Mouse (Mus musculus) heart, embryonic 11.5 days (tissue): ENCODE measurements around the gene B4galt1. TPM values are rescaled to one million over a fixed set of nuclear protein-coding genes. Genes with fewer than 3 reads are reported as not detected.

Experiments
- ATAC-seq: fragments of 200-750 bp; cut with Nextera tagmentation; replicated peaks from 2 replicates; pipeline ENCODE4 v1.8.0; 2017; ENCODE audit warnings: moderate library complexity; ENCODE audit not compliant: insufficient number of reproducible peaks, low FRiP score, low TSS enrichment
- H3K27ac ChIP-seq: fragments of 300-500 bp; sonication (generic); 2 replicates; pipeline ENCODE4 v1.5.1; 2014; ENCODE audit warnings: mild to moderate bottlenecking, low read depth, low read length
- H3K27me3 ChIP-seq: fragments of 300-500 bp; sonication (generic); 2 replicates; pipeline ENCODE4 v1.6.1; 2014; ENCODE audit warnings: mild to moderate bottlenecking, low read length, mixed read lengths; ENCODE audit not compliant: control insufficient read depth, insufficient read depth
- H3K36me3 ChIP-seq: fragments of 300-500 bp; sonication (generic); 2 replicates; pipeline ENCODE4 v1.6.1; 2014; ENCODE audit warnings: mild to moderate bottlenecking, low read length, moderate library complexity, mixed read lengths; ENCODE audit not compliant: control insufficient read depth, insufficient read depth
- H3K4me1 ChIP-seq: fragments of 300-500 bp; sonication (generic); 2 replicates; pipeline ENCODE4 v1.6.1; 2014; ENCODE audit warnings: low read length; ENCODE audit not compliant: control insufficient read depth, insufficient read depth
- H3K4me2 ChIP-seq: fragments of 300-500 bp; sonication (generic); 2 replicates; pipeline ENCODE4 v1.6.1; 2014; ENCODE audit warnings: mild to moderate bottlenecking, moderate library complexity
- H3K4me3 ChIP-seq: fragments of 300-500 bp; sonication (generic); 2 replicates; pipeline ENCODE4 v1.5.1; 2014; ENCODE audit warnings: low read depth, low read length
- H3K9ac ChIP-seq: fragments of 300-500 bp; sonication (generic); 2 replicates; pipeline ENCODE4 v1.6.1; 2014; ENCODE audit warnings: mild to moderate bottlenecking, low read depth, low read length, moderate library complexity
- H3K9me3 ChIP-seq: fragments of 300-500 bp; sonication (generic); replicated peaks from 2 replicates; pipeline ENCODE4 v1.6.1; 2016; ENCODE audit warnings: low read length; ENCODE audit not compliant: control insufficient read depth
- WGBS: fragments of 180-500 bp; shearing (Covaris S2); extraction: QIAGEN DNeasy Blood & Tissue Kit; methylation state at CpG from one replicate; pipeline ENCODE4 v1.1.7; 2014; ENCODE audit not compliant: insufficient replicate concordance; 5-methylcytosine and 5-hydroxymethylcytosine counted together
- polyA plus RNA-seq: library from polyadenylated mRNA; unstranded; fragments of >200 nt; fragmentation: Nextera tagmentation; extraction: Ambion mirVana; gene quantifications from 2 replicates; pipeline ENCODE4 v1.2.1, GENCODE M21; 2014

B4galt1 gene
- polyA plus RNA-seq, 1 experiment from 2014 or later = 43.9 TPM

DNA sequence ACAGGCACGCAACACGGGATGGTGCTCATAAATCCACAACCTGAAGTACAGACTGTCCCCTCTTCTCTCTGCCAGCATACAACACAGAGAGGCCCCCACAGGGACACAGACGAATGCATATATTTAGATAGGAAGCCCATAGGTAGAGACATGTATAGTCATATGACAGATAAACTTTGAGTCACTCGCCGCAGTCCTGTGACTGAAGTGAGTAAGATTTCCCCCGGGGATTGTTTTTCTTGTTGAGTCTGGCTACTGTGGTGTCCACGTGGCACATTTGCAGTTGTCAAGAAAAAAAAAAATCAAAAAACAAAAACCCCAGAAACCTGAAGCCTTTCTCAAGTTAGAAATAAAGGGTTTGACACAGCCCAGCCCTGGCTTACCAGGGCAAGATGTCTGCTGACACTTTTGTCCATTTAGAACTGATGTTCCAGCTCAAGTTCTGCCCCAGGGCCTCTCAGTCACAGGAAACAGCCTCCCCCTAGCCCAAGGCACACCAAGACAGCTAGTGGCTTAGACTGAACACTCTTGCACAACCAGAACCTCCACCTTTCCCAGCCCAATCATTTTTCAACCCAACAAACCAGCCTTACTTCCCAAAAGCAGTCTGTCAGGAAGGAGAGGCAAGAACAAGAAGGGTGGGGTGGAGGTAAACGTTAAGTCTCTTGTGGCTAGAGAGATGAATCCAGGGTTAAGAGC, 71.9 kb downstream of the B4galt1 start:
- 34% methylated on average over 8 of the region's 8 CpGs for WGBS
- no peak overlapping the region for H3K4me2 ChIP-seq

GRCm38 (mm10) chr4:40781143-40781542, 72.7 kb downstream of the B4galt1 start:
- 5% methylated on average over 3 of the region's 3 CpGs for WGBS
- no peak for ATAC-seq
- Histone ChIP-seq H3K9ac (no peak overlapping the region), H3K4me2 (no peak overlapping the region), H3K4me3 (no peak overlapping the region), H3K9me3 (no peaks in the 10 kb centered on the region), H3K4me1 (peaks cover 6% of the 10 kb centered on the region), H3K27ac (peak overlapping the region; percentile 8; the same call in 1 of the 2 replicates), H3K36me3 (no peaks in the 10 kb centered on the region), H3K27me3 (no peaks in the 10 kb centered on the region)

More for the DNA sequence above, 71.9 kb downstream of the B4galt1 start:
- Histone ChIP-seq H3K4me3 (no peak overlapping the region), H3K27ac (0 out of 2 replicates have a peak overlapping the region, but pooled peaks have one; percentile 47), H3K36me3 (no peaks in the 10 kb centered on the region), H3K9me3 (no peaks in the 10 kb centered on the region), H3K4me1 (peaks cover 6% of the 10 kb centered on the region), H3K27me3 (no peaks in the 10 kb centered on the region), H3K9ac (no peak overlapping the region)
- ATAC-seq = no peak

- no peaks in the 10 kb centered on the region for H3K36me3 ChIP-seq
- H3K9me3 ChIP-seq = no peaks in the 10 kb centered on the region
- 81% methylated on average over 6 of the region's 6 CpGs for WGBS
- no peak overlapping the region for H3K27ac ChIP-seq
- H3K4me1 ChIP-seq = peaks cover 6% of the 10 kb centered on the region
- H3K4me2 ChIP-seq = no peak overlapping the region
- no peaks in the 10 kb centered on the region for H3K27me3 ChIP-seq
- ATAC-seq = no peak
- H3K9ac ChIP-seq = no peak overlapping the region
- no peak overlapping the region for H3K4me3 ChIP-seq
Observed at GRCm38 (mm10) chr4:40778656-40779055, 75.1 kb downstream of the B4galt1 start.

GRCm38 (mm10) chr4:40777116-40777515, 76.7 kb downstream of the B4galt1 start:
- no peaks in the 10 kb centered on the region for H3K36me3 ChIP-seq
- no peak for ATAC-seq
- peaks cover 6% of the 10 kb centered on the region for H3K4me1 ChIP-seq
- H3K9ac ChIP-seq = no peak overlapping the region
- 30% methylated on average over 2 of the region's 2 CpGs for WGBS
- H3K4me3 ChIP-seq = no peak overlapping the region
- no peak overlapping the region for H3K27ac ChIP-seq
- H3K27me3 ChIP-seq = no peaks in the 10 kb centered on the region
- no peak overlapping the region for H3K4me2 ChIP-seq
- H3K9me3 ChIP-seq = no peaks in the 10 kb centered on the region

DNA sequence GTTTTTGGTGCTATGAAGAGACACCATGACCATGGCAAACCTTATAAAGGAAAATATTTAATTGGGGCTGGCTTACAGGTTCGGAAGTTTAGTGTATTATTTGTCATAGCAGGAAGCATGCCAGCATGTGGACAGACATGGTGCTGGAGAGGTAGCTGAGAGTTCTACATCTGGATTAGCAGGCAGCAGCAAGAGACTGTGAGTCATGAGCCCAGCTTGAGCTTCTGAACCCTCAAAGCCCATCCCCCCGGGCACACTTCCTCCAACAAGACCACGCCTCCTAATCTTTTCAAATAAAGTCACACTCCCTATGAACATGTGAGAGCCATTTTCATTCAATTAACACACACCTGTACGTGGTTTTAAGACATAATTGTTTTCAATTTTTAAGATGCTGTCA, 77.4 kb downstream of the B4galt1 start:
- peaks cover 3% of the 10 kb centered on the region for H3K4me1 ChIP-seq
- no peak overlapping the region for H3K4me2 ChIP-seq
- ATAC-seq = no peak
- H3K4me3 ChIP-seq = no peak overlapping the region
- no peaks in the 10 kb centered on the region for H3K27me3 ChIP-seq
- H3K9ac ChIP-seq = no peak overlapping the region
- whole genome bisulfite sequencing = 70% methylated on average over 4 of the region's 4 CpGs
- H3K27ac ChIP-seq = no peak overlapping the region
- H3K36me3 ChIP-seq = no peaks in the 10 kb centered on the region
- H3K9me3 ChIP-seq = no peaks in the 10 kb centered on the region

DNA sequence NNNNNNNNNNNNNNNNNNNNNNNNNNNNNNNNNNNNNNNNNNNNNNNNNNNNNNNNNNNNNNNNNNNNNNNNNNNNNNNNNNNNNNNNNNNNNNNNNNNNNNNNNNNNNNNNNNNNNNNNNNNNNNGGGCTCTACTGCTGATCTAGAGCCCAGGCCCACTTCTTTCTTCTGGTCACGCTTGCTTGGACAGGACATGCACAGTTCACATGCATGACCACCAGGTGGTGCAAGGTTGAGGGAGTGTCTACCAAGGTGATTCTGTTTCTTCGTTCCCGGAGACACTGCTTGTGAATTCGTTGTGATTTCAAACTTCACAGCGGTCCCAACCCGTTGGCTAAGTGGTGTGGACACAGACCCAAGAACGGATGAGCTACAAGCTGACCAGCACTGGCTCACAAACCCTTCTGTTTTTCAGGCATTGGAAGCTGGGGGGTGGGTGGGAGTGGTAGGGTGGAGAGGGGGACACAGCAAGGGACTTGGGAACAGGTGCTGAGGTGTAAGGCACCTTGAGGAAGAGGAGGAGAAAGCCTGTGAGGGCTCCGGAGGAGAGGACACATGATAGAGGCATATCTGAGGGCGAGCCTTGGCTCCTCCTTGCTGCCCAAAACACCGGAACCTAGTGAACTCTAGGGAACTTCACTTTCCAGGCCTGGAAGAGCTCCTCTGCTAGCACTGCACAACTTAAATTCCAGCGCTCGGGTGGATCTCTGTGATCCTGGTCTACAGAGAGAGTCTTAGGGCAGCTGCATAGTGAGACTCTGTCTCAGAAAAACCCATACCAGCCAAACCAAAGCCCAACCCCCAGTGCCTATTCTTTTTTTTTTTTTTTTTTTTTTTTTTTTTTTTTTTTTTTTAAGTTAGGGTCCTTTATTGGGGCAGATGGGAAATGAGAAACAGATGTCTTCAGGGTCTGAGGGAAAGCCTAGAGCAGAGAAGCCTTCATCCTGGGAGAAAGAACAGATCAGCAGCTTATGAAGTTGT, 79.2 kb downstream of the B4galt1 start:
- no peak overlapping the region for H3K27ac ChIP-seq
- no peaks in the 10 kb centered on the region for H3K4me1 ChIP-seq
- H3K4me2 ChIP-seq = peak overlapping the region; percentile 65
- peak; percentile 33; the same call in 1 of the 2 replicates for ATAC-seq
- 14% methylated on average over 12 of the region's 12 CpGs for WGBS
- peak overlapping the region; percentile 54; the same call in 1 of the 2 replicates for H3K9ac ChIP-seq
- H3K9me3 ChIP-seq = no peaks in the 10 kb centered on the region
- H3K27me3 ChIP-seq = no peaks in the 10 kb centered on the region
- peak overlapping the region; percentile 24 for H3K4me3 ChIP-seq
- no peaks in the 10 kb centered on the region for H3K36me3 ChIP-seq

DNA sequence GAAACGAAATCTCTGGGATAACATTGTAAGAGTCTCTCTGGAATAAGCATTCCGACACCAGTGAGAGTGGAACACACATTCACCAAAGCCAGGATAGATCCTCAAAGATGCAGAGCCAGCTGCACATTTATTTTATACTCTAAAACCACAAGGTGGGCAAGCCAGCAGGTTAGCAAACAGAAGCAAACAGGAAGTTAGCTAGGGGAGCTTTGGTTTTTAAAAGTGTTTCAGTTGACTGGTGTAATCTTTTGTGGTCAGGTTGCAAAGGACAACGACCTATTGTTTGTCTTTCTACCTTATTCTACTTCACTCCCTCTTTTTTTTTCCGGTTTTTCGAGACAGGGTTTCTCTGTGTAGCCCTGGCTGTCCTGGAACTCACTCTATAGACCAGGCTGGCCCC, 93.9 kb downstream of the B4galt1 start:
- Histone ChIP-seq H3K36me3 (peaks cover 4% of the 10 kb centered on the region; the same call in 1 of the 2 replicates), H3K4me1 (no peaks in the 10 kb centered on the region), H3K27ac (no peak overlapping the region), H3K4me2 (no peak overlapping the region), H3K9ac (no peak overlapping the region), H3K27me3 (no peaks in the 10 kb centered on the region), H3K9me3 (no peaks in the 10 kb centered on the region), H3K4me3 (no peak overlapping the region)
- WGBS = 45% methylated on average over 5 of the region's 5 CpGs
- ATAC-seq = no peak

DNA sequence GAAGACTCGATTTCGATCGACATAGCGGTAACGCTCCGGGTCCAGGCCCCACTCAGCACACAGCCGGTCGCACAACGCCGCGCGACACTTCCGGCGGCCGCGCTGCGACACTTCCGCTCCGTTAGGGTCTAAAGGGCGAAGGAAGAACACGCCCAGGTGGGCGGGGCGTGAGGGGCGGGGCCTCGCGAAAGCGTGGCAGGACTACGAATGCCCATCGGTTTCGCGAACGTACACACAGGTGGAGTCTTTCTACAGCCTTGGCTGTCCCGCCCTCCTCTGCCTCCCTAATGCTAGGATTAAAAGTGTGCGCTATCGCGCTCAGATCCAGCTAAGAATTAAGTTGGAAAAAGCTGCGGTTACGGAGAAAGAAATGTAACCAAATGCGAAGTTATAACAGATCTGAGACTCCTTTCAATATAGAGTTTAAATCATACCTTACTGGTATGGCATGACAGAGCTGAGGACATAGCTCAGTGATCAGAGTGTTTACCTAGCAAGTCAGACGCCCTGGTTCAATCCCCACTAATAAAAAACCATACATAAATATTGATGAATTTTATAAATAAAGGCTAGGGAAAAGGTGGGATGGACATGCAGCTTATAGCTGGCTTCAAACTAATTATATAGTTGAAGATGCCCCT, 95.9 kb downstream of the B4galt1 start, which contains the start of gene Smu1:
Smu1 (minus strand) TSS at position 144 of the 641 bp plus-strand sequence.
- Histone ChIP-seq H3K27me3 (no peaks in the 10 kb centered on the region), H3K4me1 (no peaks in the 10 kb centered on the region), H3K4me2 (peak within 1 kb of the TSS; percentile 71), H3K4me3 (peak within 1 kb of the TSS; percentile 92), H3K9ac (peak within 1 kb of the TSS; percentile 87), H3K36me3 (peaks cover 20% of the 10 kb centered on the region), H3K9me3 (no peaks in the 10 kb centered on the region), H3K27ac (peak within 1 kb of the TSS; percentile 59; the same call in 1 of the 2 replicates)
- WGBS = under 1% methylated on average over 40 of the region's 40 CpGs
- peak; percentile 97 for ATAC-seq
